Mouse (Mus musculus): Measurements from ENCODE around the gene Vegfc.

The Vegfc gene

DNA sequence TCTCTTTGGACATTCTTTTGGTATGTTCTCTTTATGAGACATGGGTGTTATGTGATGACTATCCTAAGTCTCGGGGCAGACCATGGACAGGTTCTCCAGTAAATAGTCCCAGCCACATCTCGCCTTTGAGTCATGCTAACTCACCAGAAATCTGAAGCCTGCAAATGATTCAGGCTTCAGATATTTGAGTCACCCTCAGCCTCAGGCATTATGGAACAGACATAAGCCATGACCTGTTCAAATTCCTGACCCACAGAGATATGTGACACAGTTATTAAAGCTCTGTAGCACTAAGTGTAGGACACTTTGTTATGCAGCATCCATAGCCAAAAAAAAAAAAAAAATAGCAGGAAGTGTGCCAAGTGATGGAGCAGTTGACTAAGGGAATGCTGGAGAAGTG lies 138.8 kb downstream of the Vegfc start:
- DNase-seq: no peak

DNA sequence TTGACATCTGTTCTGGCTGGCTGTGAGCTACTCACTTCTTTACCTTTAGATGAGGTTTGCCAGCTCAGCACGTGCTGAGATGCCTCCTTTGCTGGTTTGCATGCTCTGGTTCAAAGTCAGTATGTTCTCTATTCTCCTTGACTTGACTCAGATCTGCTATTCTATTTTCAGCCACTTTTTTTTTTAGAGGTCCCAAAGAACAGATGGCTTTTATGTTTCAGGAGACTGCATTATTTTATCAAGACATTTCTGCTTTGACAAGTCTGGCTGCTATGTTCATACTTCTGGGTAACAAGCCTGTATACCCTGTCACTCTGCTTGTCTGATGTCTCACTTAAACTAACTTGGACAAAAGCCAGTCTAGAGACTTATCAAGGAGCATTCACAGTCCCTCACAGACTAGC lies 151.4 kb downstream of the Vegfc start:
- DNase-seq: no peak

DNA sequence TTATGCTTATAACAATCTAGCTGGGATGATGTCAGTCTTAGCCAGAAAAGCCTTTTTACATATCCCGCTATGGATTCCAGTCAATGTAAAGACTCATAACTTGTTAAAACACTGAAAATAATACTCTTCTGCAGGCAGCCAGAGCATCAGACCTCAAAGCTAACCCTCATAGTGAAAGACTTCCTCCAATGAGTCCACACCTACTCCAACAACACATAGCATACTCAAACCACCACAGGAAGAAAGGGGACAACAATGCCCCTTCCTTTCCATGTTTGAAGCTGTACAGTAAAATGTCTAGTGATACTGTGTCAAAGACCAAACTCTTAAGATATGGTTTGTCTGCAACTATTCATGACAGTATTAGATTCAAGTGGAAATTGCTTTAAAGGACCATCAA lies 153.2 kb downstream of the Vegfc start:
- DNase-seq: no peak

DNA sequence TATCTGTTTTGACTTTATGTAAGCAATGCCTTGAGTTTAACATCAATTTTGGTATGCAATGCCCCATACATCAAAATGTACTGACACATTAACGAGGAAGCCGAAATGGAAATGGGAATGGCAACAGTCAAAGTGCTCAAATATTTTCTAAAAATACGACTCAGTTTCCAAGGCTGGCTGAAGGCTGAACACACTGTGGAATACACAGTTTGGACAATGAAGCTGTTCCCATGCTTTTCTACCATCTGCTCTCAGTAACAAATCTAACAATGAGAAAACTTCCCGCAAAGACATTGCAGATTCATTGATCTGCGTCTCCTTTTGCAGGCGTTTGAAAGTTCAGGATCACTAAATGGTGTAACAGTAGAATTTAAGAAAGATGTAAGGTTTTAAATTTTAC lies 155.9 kb downstream of the Vegfc start:
- no peak for DNase-seq
